Mouse (Mus musculus): ENCODE results near the gene Igsf3. TPM values are rescaled to one million over a fixed set of nuclear protein-coding genes. Genes with fewer than 3 reads are reported as not detected.

Gene Igsf3
- polyA plus RNA-seq, 1 experiment from 2014 or later, result 19.3 TPM

GRCm38 (mm10) chr3:101435672-101436071 lies 58.8 kb downstream of the Igsf3 start:
- H3K27me3 ChIP-seq (ENCODE audit: control insufficient read depth, insufficient read depth, low read length), result no peaks in the 10 kb centered on the region
- no peaks in the 10 kb centered on the region for H3K4me1 ChIP-seq (replicated peaks; ENCODE audit: control insufficient read depth, insufficient read depth, low read length)
- no peak overlapping the region for H3K9ac ChIP-seq (ENCODE audit: low read length)
- no peaks in the 10 kb centered on the region for H3K36me3 ChIP-seq (ENCODE audit: control insufficient read depth, insufficient read depth, low read length)
- 96% methylated on average over 8 of the region's 8 CpGs for WGBS
- ATAC-seq (replicated peaks; ENCODE audit: low FRiP score) (no peak), DNase-seq (ENCODE audit: low spot score) (no peak)
- H3K4me2 ChIP-seq (ENCODE audit: low read depth, low read length, severe bottlenecking), result no peak overlapping the region
- H3K4me3 ChIP-seq (ENCODE audit: low read depth, low read length), result no peak overlapping the region
- H3K27ac ChIP-seq (ENCODE audit: low read depth, low read length), result no peak overlapping the region
- no peaks in the 10 kb centered on the region for H3K9me3 ChIP-seq (ENCODE audit: control insufficient read depth, low read length)

GRCm38 (mm10) chr3:101436469-101436868 lies 59.6 kb downstream of the Igsf3 start:
- no peak for DNase-seq (ENCODE audit: low spot score)
- no peak overlapping the region for H3K4me2 ChIP-seq (ENCODE audit: low read depth, low read length, severe bottlenecking)
- no peak overlapping the region for H3K27ac ChIP-seq (ENCODE audit: low read depth, low read length)
- H3K9ac ChIP-seq (ENCODE audit: low read length), result no peak overlapping the region
- no peak for ATAC-seq (replicated peaks; ENCODE audit: low FRiP score)
- WGBS, result 81% methylated on average over 4 of the region's 4 CpGs
- H3K27me3 ChIP-seq (ENCODE audit: control insufficient read depth, insufficient read depth, low read length), result no peaks in the 10 kb centered on the region
- no peaks in the 10 kb centered on the region for H3K9me3 ChIP-seq (ENCODE audit: control insufficient read depth, low read length)
- H3K4me1 ChIP-seq (replicated peaks; ENCODE audit: control insufficient read depth, insufficient read depth, low read length), result no peaks in the 10 kb centered on the region
- no peaks in the 10 kb centered on the region for H3K36me3 ChIP-seq (ENCODE audit: control insufficient read depth, insufficient read depth, low read length)
- H3K4me3 ChIP-seq (ENCODE audit: low read depth, low read length), result no peak overlapping the region

GRCm38 (mm10) chr3:101437021-101437563 lies 60.2 kb downstream of the Igsf3 start:
- no peak for DNase-seq (ENCODE audit: low spot score)
- 86% methylated on average over 12 of the region's 12 CpGs for WGBS
- no peaks in the 10 kb centered on the region for H3K27me3 ChIP-seq (ENCODE audit: control insufficient read depth, insufficient read depth, low read length)
- no peak overlapping the region for H3K27ac ChIP-seq (ENCODE audit: low read depth, low read length)
- no peaks in the 10 kb centered on the region for H3K9me3 ChIP-seq (ENCODE audit: control insufficient read depth, low read length)
- no peaks in the 10 kb centered on the region for H3K4me1 ChIP-seq (replicated peaks; ENCODE audit: control insufficient read depth, insufficient read depth, low read length)
- H3K36me3 ChIP-seq (ENCODE audit: control insufficient read depth, insufficient read depth, low read length), result no peaks in the 10 kb centered on the region
- H3K9ac ChIP-seq (ENCODE audit: low read length), result no peak overlapping the region
- H3K4me3 ChIP-seq (ENCODE audit: low read depth, low read length), result no peak overlapping the region
- no peak for ATAC-seq (replicated peaks; ENCODE audit: low FRiP score)
- H3K4me2 ChIP-seq (ENCODE audit: low read depth, low read length, severe bottlenecking), result no peak overlapping the region

- Histone ChIP-seq H3K4me1 (replicated peaks; ENCODE audit: control insufficient read depth, insufficient read depth, low read length) (no peaks in the 10 kb centered on the region), H3K9ac (ENCODE audit: low read length) (no peak overlapping the region), H3K27ac (ENCODE audit: low read depth, low read length) (no peak overlapping the region), H3K9me3 (ENCODE audit: control insufficient read depth, low read length) (no peaks in the 10 kb centered on the region), H3K4me3 (ENCODE audit: low read depth, low read length) (no peak overlapping the region), H3K27me3 (ENCODE audit: control insufficient read depth, insufficient read depth, low read length) (no peaks in the 10 kb centered on the region), H3K4me2 (ENCODE audit: low read depth, low read length, severe bottlenecking) (no peak overlapping the region), H3K36me3 (ENCODE audit: control insufficient read depth, insufficient read depth, low read length) (no peaks in the 10 kb centered on the region)
- DNase-seq (ENCODE audit: low spot score) (no peak), ATAC-seq (replicated peaks; ENCODE audit: low FRiP score) (no peak)
- 73% methylated on average over 11 of the region's 11 CpGs for WGBS
Measured at GRCm38 (mm10) chr3:101443265-101443881, 66.5 kb downstream of the Igsf3 start.

GRCm38 (mm10) chr3:101444437-101444836 lies 67.6 kb downstream of the Igsf3 start:
- Histone ChIP-seq H3K4me1 (replicated peaks; ENCODE audit: control insufficient read depth, insufficient read depth, low read length) (no peaks in the 10 kb centered on the region), H3K4me2 (ENCODE audit: low read depth, low read length, severe bottlenecking) (no peak overlapping the region), H3K9ac (ENCODE audit: low read length) (no peak overlapping the region), H3K9me3 (ENCODE audit: control insufficient read depth, low read length) (no peaks in the 10 kb centered on the region), H3K4me3 (ENCODE audit: low read depth, low read length) (no peak overlapping the region), H3K27ac (ENCODE audit: low read depth, low read length) (no peak overlapping the region), H3K27me3 (ENCODE audit: control insufficient read depth, insufficient read depth, low read length) (no peaks in the 10 kb centered on the region), H3K36me3 (ENCODE audit: control insufficient read depth, insufficient read depth, low read length) (no peaks in the 10 kb centered on the region)
- ATAC-seq (replicated peaks; ENCODE audit: low FRiP score) (no peak), DNase-seq (ENCODE audit: low spot score) (no peak)
- 89% methylated on average over 8 of the region's 8 CpGs for WGBS

GRCm38 (mm10) chr3:101447239-101447638 lies 70.4 kb downstream of the Igsf3 start:
- no peak for DNase-seq (ENCODE audit: low spot score)
- Histone ChIP-seq H3K4me2 (ENCODE audit: low read depth, low read length, severe bottlenecking) (no peak overlapping the region), H3K27me3 (ENCODE audit: control insufficient read depth, insufficient read depth, low read length) (no peaks in the 10 kb centered on the region), H3K9me3 (ENCODE audit: control insufficient read depth, low read length) (no peaks in the 10 kb centered on the region), H3K27ac (ENCODE audit: low read depth, low read length) (no peak overlapping the region), H3K36me3 (ENCODE audit: control insufficient read depth, insufficient read depth, low read length) (no peaks in the 10 kb centered on the region), H3K9ac (ENCODE audit: low read length) (no peak overlapping the region), H3K4me1 (replicated peaks; ENCODE audit: control insufficient read depth, insufficient read depth, low read length) (no peaks in the 10 kb centered on the region), H3K4me3 (ENCODE audit: low read depth, low read length) (no peak overlapping the region)
- WGBS, result 81% methylated on average over 4 of the region's 4 CpGs
- no peak for ATAC-seq (replicated peaks; ENCODE audit: low FRiP score)

GRCm38 (mm10) chr3:101448765-101449164 lies 71.9 kb downstream of the Igsf3 start:
- DNase-seq (ENCODE audit: low spot score) (no peak), ATAC-seq (replicated peaks; ENCODE audit: low FRiP score) (no peak)
- Histone ChIP-seq H3K9me3 (ENCODE audit: control insufficient read depth, low read length) (no peaks in the 10 kb centered on the region), H3K4me3 (ENCODE audit: low read depth, low read length) (no peak overlapping the region), H3K27me3 (ENCODE audit: control insufficient read depth, insufficient read depth, low read length) (no peaks in the 10 kb centered on the region), H3K9ac (ENCODE audit: low read length) (no peak overlapping the region), H3K27ac (ENCODE audit: low read depth, low read length) (no peak overlapping the region), H3K4me1 (replicated peaks; ENCODE audit: control insufficient read depth, insufficient read depth, low read length) (no peaks in the 10 kb centered on the region), H3K36me3 (ENCODE audit: control insufficient read depth, insufficient read depth, low read length) (no peaks in the 10 kb centered on the region), H3K4me2 (ENCODE audit: low read depth, low read length, severe bottlenecking) (no peak overlapping the region)
- 89% methylated on average over 3 of the region's 3 CpGs for WGBS

- Histone ChIP-seq H3K36me3 (ENCODE audit: control insufficient read depth, insufficient read depth, low read length) (no peaks in the 10 kb centered on the region; the same call in 1 of the 2 replicates), H3K9ac (ENCODE audit: low read length) (no peak overlapping the region), H3K27ac (ENCODE audit: low read depth, low read length) (no peak overlapping the region), H3K9me3 (ENCODE audit: control insufficient read depth, low read length) (no peaks in the 10 kb centered on the region), H3K4me3 (ENCODE audit: low read depth, low read length) (no peak overlapping the region), H3K4me2 (ENCODE audit: low read depth, low read length, severe bottlenecking) (no peak overlapping the region), H3K27me3 (ENCODE audit: control insufficient read depth, insufficient read depth, low read length) (no peaks in the 10 kb centered on the region), H3K4me1 (replicated peaks; ENCODE audit: control insufficient read depth, insufficient read depth, low read length) (no peaks in the 10 kb centered on the region)
- ATAC-seq (replicated peaks; ENCODE audit: low FRiP score), result no peak
- DNase-seq (ENCODE audit: low spot score), result no peak
- 91% methylated on average over 31 of the region's 31 CpGs for WGBS
Measured at GRCm38 (mm10) chr3:101450811-101451428, 74.0 kb downstream of the Igsf3 start.

- no peak overlapping the region for H3K9ac ChIP-seq (ENCODE audit: low read length)
- no peak overlapping the region for H3K4me3 ChIP-seq (ENCODE audit: low read depth, low read length)
- no peak overlapping the region for H3K4me2 ChIP-seq (ENCODE audit: low read depth, low read length, severe bottlenecking)
- H3K4me1 ChIP-seq (replicated peaks; ENCODE audit: control insufficient read depth, insufficient read depth, low read length), result peaks cover 10% of the 10 kb centered on the region; the same call in 1 of the 2 replicates
- WGBS, result 59% methylated on average over 7 of the region's 7 CpGs
- H3K36me3 ChIP-seq (ENCODE audit: control insufficient read depth, insufficient read depth, low read length), result no peaks in the 10 kb centered on the region; the same call in none of the 2 replicates
- no peaks in the 10 kb centered on the region for H3K27me3 ChIP-seq (ENCODE audit: control insufficient read depth, insufficient read depth, low read length)
- DNase-seq (ENCODE audit: low spot score) (no peak), ATAC-seq (replicated peaks; ENCODE audit: low FRiP score) (no peak)
- peaks cover 3% of the 10 kb centered on the region; the same call in 1 of the 2 replicates for H3K9me3 ChIP-seq (ENCODE audit: control insufficient read depth, low read length)
- no peak overlapping the region for H3K27ac ChIP-seq (ENCODE audit: low read depth, low read length)
Measured at GRCm38 (mm10) chr3:101460618-101461017, 83.7 kb downstream of the Igsf3 start.

Measured in forebrain, embryonic 11.5 days (tissue).